Comparison of ENCODE assay signal across 19 mouse cellular contexts in genomic region chr8:125807905-125808310, GRCm38 (mm10).
DNase-seq lines count a peak whose midpoint lies in the region; ATAC-seq and TF ChIP-seq lines count a peak whose summit lies in the region.
"Had no signal": no experiment of that assay in that cellular context is flagged by ENCODE, and none has a peak within 500 bp of the region (broad histone marks: within the 10 kb centered on the region; RNA-seq: fewer than 3 reads in every experiment).

No protein-coding gene starts in this region.

- peak; percentile 54 for DNase-seq in gastrocnemius, adult 2 months
- no peak for DNase-seq in gastrocnemius, postnatal 10 days
- DNase-seq in cerebellum, adult 9-11 months: peak; percentile 80
- no peak for DNase-seq in kidney, postnatal 14 days
- DNase-seq in MN1 (ENCODE audit: low spot score): no peak
- DNase-seq: B cell, adult 2 months; heart, postnatal 36 days; liver, embryonic 13.5 days had no signal

- H3K36me3 ChIP-seq in megakaryocyte, embryonic 14.5 days (replicated peaks; ENCODE audit: low read length): no peaks in the 10 kb centered on the region
- H3K36me3 ChIP-seq: heart, embryonic 12.5 days; limb, embryonic 12.5 days; liver, embryonic 13.5 days; midbrain, embryonic 10.5 days had no signal

- no peaks in the 10 kb centered on the region for H3K4me1 ChIP-seq in megakaryocyte, embryonic 14.5 days
- H3K4me1 ChIP-seq: hindbrain, embryonic 15.5 days; liver, embryonic 13.5 days had no signal

- ATAC-seq in megakaryocyte, adult 5-6 weeks (ENCODE audit: poor library complexity, severe bottlenecking): no peak
- ATAC-seq: activated CD4-positive, CD25-positive, alpha-beta regulatory T cell, adult 4 months; forebrain, embryonic 14.5 days; intestine, postnatal 0 days; Patski had no signal

- no peak for TF ChIP-seq CTCF in gastrocnemius, adult 2 months (IDR thresholded peaks at IDR 0.05)

- H3K9me3 ChIP-seq in megakaryocyte, embryonic 14.5 days: peaks cover 43% of the 10 kb centered on the region
- H3K9me3 ChIP-seq: heart, embryonic 12.5 days; hindbrain, embryonic 15.5 days; limb, embryonic 12.5 days; liver, embryonic 13.5 days; midbrain, embryonic 10.5 days had no signal

- intact Hi-C loops in gastrocnemius, adult 2 months (cut with DNase I): no loop called here

- peak overlapping the region; percentile 84 for H3K27ac ChIP-seq in gastrocnemius, adult 2 months
- H3K27ac ChIP-seq: hindbrain, embryonic 15.5 days; liver, embryonic 13.5 days; midbrain, embryonic 10.5 days had no signal

- peaks cover 1% of the 10 kb centered on the region for H3K27me3 ChIP-seq in megakaryocyte, embryonic 14.5 days (replicated peaks)
- H3K27me3 ChIP-seq: heart, embryonic 12.5 days; hindbrain, embryonic 15.5 days; limb, embryonic 12.5 days; liver, embryonic 13.5 days; Patski had no signal

- H3K4me3 ChIP-seq in gastrocnemius, adult 2 months: no peak overlapping the region
- H3K4me3 ChIP-seq in megakaryocyte, embryonic 14.5 days (replicated peaks): peak overlapping the region; percentile 60
- H3K4me3 ChIP-seq: erythroblast, embryonic 14.5 days; heart, embryonic 12.5 days; hindbrain, embryonic 15.5 days; limb, embryonic 12.5 days; liver, embryonic 13.5 days; midbrain, embryonic 10.5 days had no signal

Comparison
In these comparisons a context has a peak if more than half of its experiments do, and no peak if none do; other contexts are left out.
1. DNase-seq: peak in gastrocnemius, adult 2 months (single experiment) and cerebellum, adult 9-11 months (single experiment); none in gastrocnemius, postnatal 10 days (single experiment), kidney, postnatal 14 days (single experiment) and MN1 (single experiment).